Mouse (Mus musculus) brown adipose tissue, adult 24 weeks (tissue): Measurements from ENCODE around the gene Srrd. TPM values are rescaled to one million over a fixed set of nuclear protein-coding genes. Genes with fewer than 3 reads are reported as not detected.
A peak's percentile ranks its signal among the peaks of the same experiment; 100 is the strongest.

Experiments
- H3K27ac ChIP-seq: fragments of 200-500 bp; replicated peaks from 2 replicates; pipeline ENCODE4 v1.5.1; 2012; ENCODE audit warnings: low read depth, mild to moderate bottlenecking, low read length
- H3K4me1 ChIP-seq: fragments of 200-500 bp; 2 replicates; pipeline ENCODE4 v1.6.1; 2012; ENCODE audit warnings: low read length, mixed read lengths; ENCODE audit not compliant: control insufficient read depth, insufficient read depth, insufficient read length
- H3K4me3 ChIP-seq: fragments of 200-500 bp; 2 replicates; pipeline ENCODE4 v1.5.1; 2012; ENCODE audit warnings: low read depth, mild to moderate bottlenecking, low read length, moderate library complexity; ENCODE audit not compliant: insufficient read depth
- polyA plus RNA-seq: library from polyadenylated mRNA; stranded (reverse); fragments of >200 nt; gene quantifications from 2 replicates; pipeline ENCODE4 v1.2.4, GENCODE M21; 2012; ENCODE audit not compliant: missing spikeins, insufficient read depth, insufficient read length

The Srrd gene
- polyA plus RNA-seq, 1 experiment, result 14.3 TPM

DNA sequence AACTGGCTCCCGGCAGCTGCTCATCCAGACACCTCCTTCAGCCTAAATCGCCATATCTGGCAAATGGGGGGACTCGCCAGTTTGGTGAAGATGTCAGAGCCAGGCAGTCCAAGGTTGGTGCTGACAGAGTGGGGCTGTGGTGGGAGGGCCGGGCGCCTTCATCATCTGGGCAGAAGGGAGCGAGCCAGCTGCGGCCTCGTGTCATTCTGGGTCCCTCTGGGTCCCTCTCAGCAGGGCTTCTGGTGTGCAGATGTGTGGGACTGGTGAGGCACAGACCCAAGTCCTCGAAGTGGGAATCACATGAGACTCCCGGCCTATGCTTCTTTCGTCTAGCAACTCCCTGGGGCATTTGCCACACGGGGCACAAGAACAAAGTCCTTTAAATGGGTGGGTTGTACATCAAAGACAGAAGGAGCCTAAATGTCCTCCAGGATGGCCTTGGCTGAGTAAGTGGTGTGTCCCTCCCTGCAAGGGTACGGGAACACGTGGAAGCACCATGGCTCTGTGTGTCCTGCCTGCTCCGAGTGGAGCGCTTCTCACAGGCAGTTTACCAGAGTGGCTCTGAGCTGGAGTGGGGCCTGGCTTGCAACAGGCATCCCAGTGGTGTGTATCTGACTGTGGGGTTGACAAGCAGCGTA lies 50.4 kb downstream of the Srrd start:
- H3K4me3 ChIP-seq, result no peak overlapping the region
- H3K4me1 ChIP-seq, result peaks cover 74% of the 10 kb centered on the region
- H3K27ac ChIP-seq, result peak overlapping the region; percentile 23; the same call in 1 of the 2 replicates

DNA sequence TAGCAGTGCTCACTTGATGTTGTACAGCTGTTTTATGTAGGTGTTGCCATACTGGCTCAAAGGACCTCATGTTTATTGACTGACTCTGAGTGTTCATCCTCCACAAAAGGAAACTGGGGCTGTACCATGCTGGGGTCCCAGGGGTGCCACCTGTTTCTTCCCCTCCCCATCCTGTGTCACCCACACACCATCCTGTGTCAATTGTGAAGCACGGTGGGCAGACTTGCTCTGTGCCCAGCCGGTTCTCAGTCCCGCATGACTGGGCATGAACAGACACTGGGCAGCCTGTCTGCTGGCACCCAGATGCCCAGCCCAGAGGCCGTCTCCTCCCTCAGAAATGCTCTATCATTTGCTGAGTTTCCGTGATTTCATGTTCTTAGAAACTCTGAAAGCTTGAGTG lies 51.0 kb downstream of the Srrd start:
- Histone ChIP-seq H3K4me3 (no peak overlapping the region), H3K27ac (no peak overlapping the region), H3K4me1 (peaks cover 74% of the 10 kb centered on the region)

DNA sequence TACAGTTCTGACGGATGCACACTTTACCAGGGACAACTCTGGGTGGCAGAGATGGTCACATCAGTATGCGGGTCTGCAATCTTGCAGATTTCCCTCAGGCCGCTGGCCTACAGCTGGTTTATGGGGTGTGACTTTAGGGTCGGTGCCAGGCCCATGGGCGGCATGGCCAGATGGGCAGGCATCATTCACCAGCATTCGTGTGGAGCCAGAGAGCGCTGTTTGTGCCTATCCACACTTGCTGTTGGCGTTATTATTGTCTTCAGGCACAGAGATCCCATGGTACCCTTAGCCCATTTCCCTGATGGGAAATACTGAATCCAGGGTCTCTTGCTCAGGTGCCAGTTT lies 52.3 kb downstream of the Srrd start:
- Histone ChIP-seq H3K4me1 (peaks cover 69% of the 10 kb centered on the region), H3K27ac (peak overlapping the region; percentile 32; the same call in 1 of the 2 replicates), H3K4me3 (peak overlapping the region; percentile 27; the same call in 1 of the 2 replicates)

DNA sequence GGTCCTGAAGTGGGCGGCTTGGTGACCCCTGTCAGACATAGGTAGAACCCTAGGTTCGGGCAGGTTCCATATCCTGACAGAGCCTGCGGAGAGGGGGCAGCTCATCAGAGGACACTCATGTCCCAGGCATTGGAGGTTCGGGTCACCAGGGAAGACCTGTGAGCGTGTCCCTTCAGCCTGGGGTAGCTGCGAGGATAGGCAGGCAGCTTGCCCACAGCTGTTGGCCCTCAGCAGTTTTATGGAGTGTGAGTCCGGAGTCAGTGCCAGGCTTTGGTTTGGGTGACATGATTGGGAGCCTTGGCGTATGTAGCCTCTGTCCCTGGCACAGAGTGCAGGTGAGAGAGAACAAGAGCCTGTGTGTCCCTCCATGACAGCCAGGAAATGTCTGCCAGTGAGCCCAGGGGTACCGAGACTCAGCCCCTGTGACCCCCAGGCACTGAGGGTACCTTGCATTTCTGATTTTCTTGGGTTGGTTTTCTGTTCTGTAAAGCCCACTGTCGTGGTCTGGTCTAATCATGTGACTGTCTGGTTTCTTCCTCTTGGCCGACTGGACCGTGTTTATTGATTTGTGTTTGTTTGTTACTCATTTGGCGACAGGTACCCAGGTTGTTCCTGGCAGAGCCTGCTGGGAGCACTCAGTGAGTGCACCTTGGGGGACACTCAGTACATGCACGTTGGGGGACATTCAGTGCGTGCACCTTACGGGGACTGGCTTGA lies 52.9 kb downstream of the Srrd start:
- peak overlapping the region; percentile 32; the same call in 1 of the 2 replicates for H3K27ac ChIP-seq
- H3K4me3 ChIP-seq, result peak overlapping the region; percentile 27
- peaks cover 68% of the 10 kb centered on the region for H3K4me1 ChIP-seq

DNA sequence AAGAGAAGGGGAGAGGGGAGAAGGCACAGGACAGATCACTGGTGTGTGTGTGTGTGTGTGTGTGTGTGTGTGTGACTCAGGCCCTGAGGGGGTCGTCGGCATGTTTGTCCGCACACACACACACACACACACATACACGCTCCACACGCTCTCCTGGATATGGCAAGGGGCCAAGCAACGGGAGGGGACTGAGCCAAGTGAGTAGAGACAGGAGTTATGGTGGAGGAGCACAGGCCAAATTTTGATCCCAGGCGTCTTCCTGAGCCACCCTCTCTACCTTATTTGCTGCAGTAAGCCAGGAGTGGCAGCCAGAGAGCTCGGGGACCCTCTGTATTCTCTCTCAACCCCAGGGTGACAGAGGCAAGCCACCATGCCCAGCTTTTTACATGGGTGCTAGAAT lies 53.6 kb downstream of the Srrd start:
- Histone ChIP-seq H3K27ac (peak overlapping the region; percentile 64), H3K4me1 (peaks cover 68% of the 10 kb centered on the region)

DNA sequence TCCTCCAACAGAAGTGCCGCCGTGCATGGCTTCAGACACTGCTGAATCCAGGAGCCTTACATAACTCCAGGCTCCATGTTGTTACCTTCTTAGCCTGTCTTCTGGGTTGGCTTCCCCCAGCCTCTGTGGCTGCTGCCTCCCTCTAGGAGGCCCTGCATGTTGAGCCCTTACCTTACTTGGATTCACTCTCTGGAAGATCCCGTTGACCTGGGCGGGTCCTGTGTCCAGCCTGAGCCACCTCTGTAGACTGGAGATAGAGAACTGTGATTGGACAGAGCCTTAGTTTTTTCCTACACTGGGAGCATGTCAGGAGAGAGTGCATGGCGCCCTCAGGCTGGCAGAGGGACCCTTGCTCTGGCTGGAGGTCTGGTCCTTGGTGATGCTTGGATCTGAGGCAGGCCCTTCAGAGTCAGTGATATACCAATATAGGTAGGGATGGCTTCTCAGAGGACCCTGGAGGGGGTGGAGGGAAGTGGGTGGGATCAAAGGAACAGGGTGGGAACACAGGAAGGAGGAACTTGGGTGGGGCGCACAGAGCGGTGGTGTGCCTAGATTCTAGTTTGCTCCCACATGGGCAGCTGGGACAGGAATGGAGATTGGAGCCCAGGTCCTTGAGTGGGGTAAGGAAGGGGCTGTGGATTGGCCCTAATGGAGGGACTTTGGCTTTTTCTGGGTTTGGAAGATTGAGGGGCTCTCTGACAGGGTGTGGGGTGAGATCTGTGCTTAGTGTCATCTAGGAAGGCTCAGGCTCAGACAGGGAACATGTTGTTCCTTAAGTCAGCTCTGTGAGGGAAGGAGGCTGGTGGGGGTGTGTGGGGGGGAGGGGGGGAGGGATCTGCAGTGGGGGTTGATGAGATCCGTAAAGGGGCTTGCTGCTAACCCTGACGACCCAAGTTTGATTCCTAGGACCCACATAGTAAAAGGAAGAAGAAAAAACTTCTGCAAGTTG lies 54.4 kb downstream of the Srrd start:
- Histone ChIP-seq H3K27ac (peak overlapping the region; percentile 85), H3K4me1 (peaks cover 70% of the 10 kb centered on the region), H3K4me3 (peak overlapping the region; percentile 48)

More for the DNA sequence above, 53.6 kb downstream of the Srrd start:
- peak overlapping the region; percentile 46 for H3K4me3 ChIP-seq

DNA sequence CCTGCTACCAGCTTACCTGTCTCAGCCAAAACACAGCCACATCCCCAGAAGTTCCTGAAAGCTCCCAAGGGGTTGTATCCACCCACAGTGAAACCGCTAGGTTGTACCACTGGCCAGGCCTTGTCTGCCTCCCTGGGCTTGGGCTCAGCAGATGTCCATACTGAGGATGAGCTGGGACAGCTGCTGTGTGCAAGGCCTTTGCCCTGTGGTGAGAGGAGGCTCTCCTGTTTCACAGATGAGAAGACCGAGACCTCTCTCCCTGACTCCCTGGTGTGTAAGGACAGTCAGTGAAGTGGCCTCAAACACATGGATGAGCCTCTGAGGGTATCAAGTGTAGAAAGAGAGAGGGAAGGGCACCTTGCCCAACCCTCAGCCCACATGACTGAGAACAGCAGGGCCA lies 55.2 kb downstream of the Srrd start:
- Histone ChIP-seq H3K4me3 (no peak overlapping the region), H3K4me1 (peaks cover 69% of the 10 kb centered on the region)

More for the DNA sequence above, 55.2 kb downstream of the Srrd start:
- peak overlapping the region; percentile 85 for H3K27ac ChIP-seq

Other genes with a start within 250 kb of the Srrd start
- gene Cryba4, start 90.5 kb downstream of the Srrd start, polyA plus RNA-seq, result not detected in 2 replicates
- gene Crybb1, start 87.2 kb downstream of the Srrd start, polyA plus RNA-seq, result not detected in 2 replicates
- gene Tpst2, start 66.3 kb downstream of the Srrd start, polyA plus RNA-seq, result 23.8 and 30.1 TPM in 2 replicates
- gene Tfip11, start 16.7 kb downstream of the Srrd start, polyA plus RNA-seq, result 9.5 and 9.8 TPM in 2 replicates
- gene Hps4, start within 50 bp of the Srrd start, polyA plus RNA-seq, result 8.0 and 11.9 TPM in 2 replicates
- gene Gm6583, start 13.0 kb upstream of the Srrd start, polyA plus RNA-seq, result not detected in 2 replicates
- 1.0 and 1.5 TPM in 2 replicates for gene Asphd2, start 51.8 kb upstream of the Srrd start, polyA plus RNA-seq
- gene Gm6588, start 106.4 kb upstream of the Srrd start, polyA plus RNA-seq, result not detected in 2 replicates
- not detected in 2 replicates for gene Sez6l, start 234.1 kb upstream of the Srrd start, polyA plus RNA-seq